Mouse (Mus musculus): Measurements from ENCODE around the gene Hs3st5. TPM values are rescaled to one million over a fixed set of nuclear protein-coding genes. Genes with fewer than 3 reads are reported as not detected.

Gene Hs3st5
- total and polyA plus RNA-seq, 3 experiments = not detected

GRCm38 (mm10) chr10:36713974-36714373 lies 207.4 kb downstream of the Hs3st5 start:
- dilution Hi-C loops (cut with MboI; ENCODE audit: extremely low pct_ligation_motif_present, extremely low pct_unique_long_range_greater_than_20kb, low sequenced_read_pairs) (no loop called here), in situ Hi-C loops (cut with MboI; ENCODE audit: low pct_ligation_motif_present, low pct_unique_long_range_greater_than_20kb, low sequenced_read_pairs) (no loop called here)
- no peak for DNase-seq (ENCODE audit: extremely low read depth)
- H3K9ac ChIP-seq (ENCODE audit: insufficient read depth, low read depth) = no peak overlapping the region
- H3K27me3 ChIP-seq (replicated peaks) = no peaks in the 10 kb centered on the region
- no peaks in the 10 kb centered on the region for H3K4me1 ChIP-seq (ENCODE audit: control insufficient read depth in 1 of 2, insufficient read depth in 2 of 2)
- no peaks in the 10 kb centered on the region for H3K36me3 ChIP-seq (replicated peaks in 1 of 2; ENCODE audit: control insufficient read depth in 1 of 2, insufficient read depth in 1 of 2, low read length in 1 of 2)
- no peak overlapping the region for H3K4me3 ChIP-seq (replicated peaks in 1 of 3; ENCODE audit: low read depth in 2 of 3, low read length in 2 of 3, poor library complexity in 1 of 3)
- no peak overlapping the region for H3K4me2 ChIP-seq (ENCODE audit: insufficient read depth, low read depth, poor library complexity, severe bottlenecking)
- no peaks in the 10 kb centered on the region for H3K79me2 ChIP-seq (replicated peaks; ENCODE audit: control insufficient read depth, extremely low read depth, insufficient read depth, poor library complexity, severe bottlenecking)
- H3K27ac ChIP-seq (ENCODE audit: insufficient read depth, low read depth) = no peak overlapping the region
- TF ChIP-seq PAX5 (IDR thresholded peaks at IDR 0.05; ENCODE audit: low read length) = no peak
- TF ChIP-seq SMC3 (IDR thresholded peaks at IDR 0.05; ENCODE audit: low read depth, low read length) = no peak
- TF ChIP-seq ELF1 (IDR thresholded peaks at IDR 0.05; ENCODE audit: low read depth, low read length) = no peak
- TF ChIP-seq NELFE (IDR thresholded peaks at IDR 0.05; ENCODE audit: low read depth, low read length) = no peak
- TF ChIP-seq IRF4 (IDR thresholded peaks at IDR 0.05; ENCODE audit: low read depth, low read length) = no peak
- H3K9me3 ChIP-seq (replicated peaks; ENCODE audit: low read length) = no peaks in the 10 kb centered on the region

GRCm38 (mm10) chr10:36726239-36726638 lies 219.6 kb downstream of the Hs3st5 start:
- Histone ChIP-seq H3K4me3 (replicated peaks in 1 of 3; ENCODE audit: low read depth in 2 of 3, low read length in 2 of 3, poor library complexity in 1 of 3) (no peak overlapping the region), H3K36me3 (replicated peaks in 1 of 2; ENCODE audit: control insufficient read depth in 1 of 2, insufficient read depth in 1 of 2, low read length in 1 of 2) (no peaks in the 10 kb centered on the region), H3K4me1 (ENCODE audit: control insufficient read depth in 1 of 2, insufficient read depth in 2 of 2) (peaks cover 16 to 48% of the 10 kb centered on the region in 2 experiments), H3K4me2 (ENCODE audit: insufficient read depth, low read depth, poor library complexity, severe bottlenecking) (no peak overlapping the region), H3K9me3 (replicated peaks; ENCODE audit: low read length) (no peaks in the 10 kb centered on the region), H3K79me2 (replicated peaks; ENCODE audit: control insufficient read depth, extremely low read depth, insufficient read depth, poor library complexity, severe bottlenecking) (no peaks in the 10 kb centered on the region), H3K27me3 (replicated peaks) (no peaks in the 10 kb centered on the region), H3K9ac (ENCODE audit: insufficient read depth, low read depth) (no peak overlapping the region), H3K27ac (ENCODE audit: insufficient read depth, low read depth) (no peak overlapping the region)
- in situ Hi-C loops (cut with MboI; ENCODE audit: low pct_ligation_motif_present, low pct_unique_long_range_greater_than_20kb, low sequenced_read_pairs) = no loop called here
- no peak for DNase-seq (ENCODE audit: extremely low read depth)
- TF ChIP-seq SMC3 (IDR thresholded peaks at IDR 0.05; ENCODE audit: low read depth, low read length) (no peak), ZNF384 (IDR thresholded peaks at IDR 0.05; ENCODE audit: low read depth, low read length) (no peak), POLR2A (IDR thresholded peaks at IDR 0.05; ENCODE audit: low read depth, low read length) (no peak), RCOR1 (conservative IDR thresholded peaks at IDR 0.05; ENCODE audit: low read depth, low read length) (no peak), NRF1 (IDR thresholded peaks at IDR 0.05; ENCODE audit: low read depth, low read length) (no peak), EP300 (IDR thresholded peaks at IDR 0.05; ENCODE audit: low read length) (no peak)
- dilution Hi-C loops (cut with MboI; ENCODE audit: extremely low pct_ligation_motif_present, extremely low pct_unique_long_range_greater_than_20kb, low sequenced_read_pairs) = no loop called here

DNA sequence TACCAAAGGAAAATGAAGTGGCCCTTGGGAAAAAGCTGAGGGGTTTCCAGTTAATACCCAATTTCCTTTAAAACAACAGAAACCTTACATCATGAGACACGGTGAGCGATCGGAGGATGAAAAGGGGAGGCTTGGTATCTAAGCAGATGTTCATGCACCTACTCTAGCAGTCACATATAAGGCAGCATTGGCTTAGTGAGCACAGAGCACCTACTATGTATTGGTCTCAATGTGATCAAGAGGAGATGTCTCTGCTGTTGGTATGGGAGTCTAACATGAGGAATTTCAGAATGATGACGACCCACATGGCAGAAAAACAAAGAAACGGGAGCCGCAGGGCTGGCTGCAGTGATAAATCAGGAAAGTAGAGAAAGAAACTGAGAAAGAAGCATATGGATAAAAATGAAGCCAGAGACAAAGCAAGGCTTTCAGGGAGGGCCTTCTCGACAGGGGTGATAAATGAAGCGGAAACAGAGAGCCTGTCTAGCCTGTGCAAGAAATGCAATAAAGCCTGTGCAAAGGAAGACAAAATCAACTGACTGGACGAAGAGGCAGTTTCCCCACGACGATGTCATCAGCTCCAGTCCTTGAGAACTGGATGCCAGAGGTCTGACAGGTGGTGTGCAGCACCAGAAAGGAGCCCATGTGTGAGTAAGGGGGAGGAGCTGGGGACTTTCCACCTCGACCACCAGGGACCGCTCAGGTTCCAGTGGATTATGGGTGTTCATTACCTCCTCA lies 222.9 kb downstream of the Hs3st5 start:
- peak overlapping the region; percentile 80 for H3K4me2 ChIP-seq (ENCODE audit: insufficient read depth, low read depth, poor library complexity, severe bottlenecking)
- no peaks in the 10 kb centered on the region for H3K27me3 ChIP-seq (replicated peaks)
- H3K27ac ChIP-seq (ENCODE audit: insufficient read depth, low read depth) = peak overlapping the region; percentile 40; the same call in 1 of the 2 replicates
- H3K36me3 ChIP-seq (replicated peaks in 1 of 2; ENCODE audit: control insufficient read depth in 1 of 2, insufficient read depth in 1 of 2, low read length in 1 of 2) = no peaks in the 10 kb centered on the region
- no peaks in the 10 kb centered on the region for H3K9me3 ChIP-seq (replicated peaks; ENCODE audit: low read length)
- peaks cover 5 to 30% of the 10 kb centered on the region in 2 experiments for H3K4me1 ChIP-seq (ENCODE audit: control insufficient read depth in 1 of 2, insufficient read depth in 2 of 2)
- in situ Hi-C loops (cut with MboI; ENCODE audit: low pct_ligation_motif_present, low pct_unique_long_range_greater_than_20kb, low sequenced_read_pairs) (no loop called here), dilution Hi-C loops (cut with MboI; ENCODE audit: extremely low pct_ligation_motif_present, extremely low pct_unique_long_range_greater_than_20kb, low sequenced_read_pairs) (no loop called here)
- peak overlapping the region; percentile 2 to 44 (median 27) for H3K4me3 ChIP-seq (replicated peaks in 1 of 3; ENCODE audit: low read depth in 2 of 3, low read length in 2 of 3, poor library complexity in 1 of 3)
- peak overlapping the region; percentile 43; the same call in 1 of the 2 replicates for H3K9ac ChIP-seq (ENCODE audit: insufficient read depth, low read depth)
- DNase-seq (ENCODE audit: extremely low read depth) = peak; percentile 85
- no peaks in the 10 kb centered on the region for H3K79me2 ChIP-seq (replicated peaks; ENCODE audit: control insufficient read depth, extremely low read depth, insufficient read depth, poor library complexity, severe bottlenecking)
- TF ChIP-seq CHD1 (IDR thresholded peaks at IDR 0.05; ENCODE audit: low read depth, low read length) = peak; percentile 82; the same call in 1 of the 2 replicates
- TF ChIP-seq TCF12 (IDR thresholded peaks at IDR 0.05; ENCODE audit: low read depth, low read length) = no peak
- TF ChIP-seq RCOR1 (conservative IDR thresholded peaks at IDR 0.05; ENCODE audit: low read depth, low read length) = no peak
- peak; percentile 51; the same call in 1 of the 2 replicates for TF ChIP-seq MYC (IDR thresholded peaks at IDR 0.05; ENCODE audit: low read depth, low read length)
- TF ChIP-seq CTCF (conservative IDR thresholded peaks at IDR 0.05 in 1 of 2, IDR thresholded peaks at IDR 0.05 in 1 of 2; ENCODE audit: low read depth in 2 of 2, low read length in 2 of 2) = peak in 1 of 2 experiments; percentile 17; a peak in 1 of 4 replicates
- TF ChIP-seq MXI1 (IDR thresholded peaks at IDR 0.05; ENCODE audit: low read depth, low read length) = peak; percentile 44; the same call in 1 of the 2 replicates
- no peak for TF ChIP-seq HCFC1 (IDR thresholded peaks at IDR 0.05; ENCODE audit: low read depth, low read length)
- TF ChIP-seq SMC3 (IDR thresholded peaks at IDR 0.05; ENCODE audit: low read depth, low read length) = no peak
- no peak for TF ChIP-seq CHD2 (IDR thresholded peaks at IDR 0.05; ENCODE audit: low read length)
- no peak for TF ChIP-seq USF1 (IDR thresholded peaks at IDR 0.05; ENCODE audit: low read depth, low read length)
- TF ChIP-seq JUN (IDR thresholded peaks at IDR 0.05; ENCODE audit: insufficient read depth, low read depth, low read length) = no peak
- TF ChIP-seq ZC3H11A (IDR thresholded peaks at IDR 0.05; ENCODE audit: low read depth, low read length) = no peak
- no peak for TF ChIP-seq POLR2AphosphoS2 (IDR thresholded peaks at IDR 0.05; ENCODE audit: low read depth, low read length)
- no peak for TF ChIP-seq IRF4 (IDR thresholded peaks at IDR 0.05; ENCODE audit: low read depth, low read length)
- no peak for TF ChIP-seq NRF1 (IDR thresholded peaks at IDR 0.05; ENCODE audit: low read depth, low read length)
- peak; percentile 65 for TF ChIP-seq ZKSCAN1 (IDR thresholded peaks at IDR 0.05; ENCODE audit: borderline replicate concordance, low read depth, low read length)
- no peak for TF ChIP-seq ZMIZ1 (IDR thresholded peaks at IDR 0.05; ENCODE audit: low read depth, low read length)
- TF ChIP-seq GABPA (IDR thresholded peaks at IDR 0.05; ENCODE audit: insufficient replicate concordance, low read depth, low read length) = no peak
- no peak; the same call in 1 of the 2 replicates for TF ChIP-seq MAX (IDR thresholded peaks at IDR 0.05; ENCODE audit: low read length)

Data from CH12.LX (cell line).